Comparison of ENCODE assay signal across 15 mouse cellular contexts in genomic region chr5:77530376-77530775, GRCm38 (mm10).
"Had no signal": no experiment of that assay in that cellular context is flagged by ENCODE, and none has a peak within 500 bp of the region (broad histone marks: within the 10 kb centered on the region; RNA-seq: fewer than 3 reads in every experiment).

No protein-coding gene starts in this region.

- H3K9me3 ChIP-seq: limb, embryonic 10.5 days; liver, embryonic 15.5 days; neural tube, embryonic 15.5 days had no signal

- H3K4me3 ChIP-seq: limb, embryonic 10.5 days; liver, embryonic 15.5 days; myocyte; neural tube, embryonic 15.5 days had no signal

- ATAC-seq: inflammation-experienced regulatory T-cells, adult 6 months; intestine, postnatal 0 days; lung, postnatal 0 days had no signal

- H3K36me3 ChIP-seq: limb, embryonic 10.5 days; liver, embryonic 15.5 days; neural tube, embryonic 15.5 days had no signal

- H3K27ac ChIP-seq: limb, embryonic 10.5 days; liver, embryonic 15.5 days; neural tube, embryonic 15.5 days had no signal

- H3K27me3 ChIP-seq: liver, embryonic 15.5 days; neural tube, embryonic 15.5 days had no signal

- DNase-seq: kidney, adult 8-10 months; kidney, postnatal 25 days; lung, adult 2 months; lung, postnatal 36 days; right cerebral cortex, postnatal 4 days; spleen, adult 18-20 months; thymus, adult 2 months; thymus, postnatal 25 days had no signal

- H3K4me1 ChIP-seq: liver, embryonic 15.5 days had no signal
